Mouse (Mus musculus) heart, postnatal 0 days (tissue): ENCODE measurements at regions not wholly inside any gene's neighbourhood (a gene's known extent, or its start where the extent isn't known, plus 50 kb on each side); places are given as distances from the start of the nearest gene placed in this dataset.

ENCODE experiments used
- CTCF ChIP-seq: IDR thresholded peaks from 2 replicates; pipeline ENCODE4 v1.5.1; 2016; ENCODE audit warnings: antibody characterized with exemption, control low read depth, low read depth
- EP300 ChIP-seq: IDR thresholded peaks from 2 replicates; pipeline ENCODE4 v1.6.1; 2016; ENCODE audit warnings: antibody characterized with exemption, low read depth

DNA sequence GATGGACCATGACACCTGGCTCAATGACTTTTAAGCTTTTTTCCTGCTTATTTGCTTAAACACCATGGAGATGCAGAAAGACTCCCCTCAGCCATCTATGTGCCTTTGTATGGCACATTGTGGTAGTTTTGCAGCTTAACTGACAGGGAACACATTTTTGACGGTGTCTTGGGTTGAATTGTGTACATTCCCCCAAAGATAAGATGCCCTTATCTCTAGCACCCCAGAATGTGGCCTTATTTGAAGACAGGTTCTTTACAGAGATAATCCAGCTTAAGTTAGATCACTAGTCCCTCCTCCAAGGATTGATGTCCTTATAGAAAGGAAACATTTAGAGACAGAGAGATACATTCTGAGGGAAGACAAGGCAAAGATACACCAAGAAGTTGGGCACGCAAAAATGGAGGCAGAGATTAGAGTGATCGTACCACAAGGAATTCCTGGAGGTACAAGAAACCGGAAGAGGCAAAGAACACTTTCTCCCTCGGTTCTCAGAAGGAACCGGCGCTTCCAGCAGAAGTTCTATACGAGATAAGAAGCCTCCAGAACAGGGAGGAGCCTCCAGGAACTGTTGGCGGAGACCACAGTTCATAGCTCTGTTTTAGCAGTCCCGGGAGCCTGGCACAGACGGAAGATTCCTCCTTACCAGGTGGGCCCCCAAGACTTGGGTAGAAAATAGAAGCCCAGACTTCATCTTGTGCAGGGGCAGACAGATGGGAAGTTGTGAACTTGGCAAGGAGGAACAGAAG lies 58.8 kb upstream of the Acsl1 start:
- TF ChIP-seq EP300, result no peak
- TF ChIP-seq CTCF, result no peak
